Mouse (Mus musculus): Measurements from ENCODE around the gene Pparg.

The Pparg gene

GRCm38 (mm10) chr6:115361606-115362462 lies 1.1 kb downstream of the Pparg start:
- peak in 1 of 2 experiments; percentile 14 for DNase-seq (ENCODE audit: low spot score in 2 of 2)

- no peak for DNase-seq (ENCODE audit: low spot score in 2 of 2)
Measured at GRCm38 (mm10) chr6:115366869-115367610, 6.3 kb downstream of the Pparg start.

- DNase-seq (ENCODE audit: low spot score in 2 of 2): no peak
Measured at GRCm38 (mm10) chr6:115374871-115375852, 14.4 kb downstream of the Pparg start.

GRCm38 (mm10) chr6:115380596-115380995 lies 19.8 kb downstream of the Pparg start:
- DNase-seq (ENCODE audit: low spot score in 2 of 2): no peak

DNA sequence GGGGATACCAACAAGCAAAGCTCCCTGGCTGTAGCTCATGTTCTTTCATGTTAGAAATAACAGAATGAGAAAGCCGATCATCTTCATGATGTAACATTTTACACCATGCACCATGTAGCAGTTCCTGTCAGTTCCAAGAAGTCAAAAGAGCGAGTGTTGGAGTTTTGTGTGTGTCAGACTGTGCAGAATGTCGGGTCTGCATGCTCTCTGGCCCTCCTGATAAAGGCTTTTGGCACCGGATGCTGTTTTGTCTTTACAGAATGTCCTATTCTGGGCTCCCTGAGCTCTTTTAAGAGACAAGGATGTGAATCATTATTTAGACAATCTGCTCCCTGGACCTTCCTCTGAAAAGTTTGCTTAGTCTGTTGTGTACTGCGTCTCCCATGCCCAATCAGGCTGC lies 22.0 kb downstream of the Pparg start:
- DNase-seq (ENCODE audit: low spot score in 2 of 2): no peak

DNA sequence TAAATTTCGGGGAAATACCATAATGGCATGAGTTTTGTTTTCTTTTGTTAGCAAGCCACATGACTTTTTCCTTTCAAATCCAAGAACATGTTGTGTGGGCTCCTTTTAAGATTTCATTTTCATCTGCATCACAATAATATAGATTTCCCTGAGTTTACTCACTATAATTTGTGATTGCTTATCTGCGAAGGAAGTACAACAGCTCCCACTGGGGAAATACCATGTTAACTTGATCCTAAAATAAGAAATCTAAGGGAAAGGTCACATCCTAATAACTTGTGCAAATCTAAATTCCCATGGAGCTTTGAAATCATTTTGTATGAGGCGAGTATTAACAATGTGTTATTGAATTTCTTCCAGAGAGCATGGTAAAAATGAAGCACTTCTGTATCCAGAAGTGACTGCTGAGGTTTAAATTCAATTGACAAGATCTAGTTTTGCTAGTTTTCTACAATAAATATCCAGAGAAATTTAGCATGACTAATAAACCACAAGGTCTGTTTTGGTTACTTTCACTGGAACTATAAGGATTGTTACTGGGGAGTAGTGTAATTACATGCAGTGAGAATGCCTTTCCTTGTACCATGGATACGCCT lies 29.3 kb downstream of the Pparg start:
- DNase-seq (ENCODE audit: low spot score in 2 of 2): no peak

- no peak for DNase-seq (ENCODE audit: low spot score in 2 of 2)
Measured at GRCm38 (mm10) chr6:115396911-115397310, 36.2 kb downstream of the Pparg start.

DNA sequence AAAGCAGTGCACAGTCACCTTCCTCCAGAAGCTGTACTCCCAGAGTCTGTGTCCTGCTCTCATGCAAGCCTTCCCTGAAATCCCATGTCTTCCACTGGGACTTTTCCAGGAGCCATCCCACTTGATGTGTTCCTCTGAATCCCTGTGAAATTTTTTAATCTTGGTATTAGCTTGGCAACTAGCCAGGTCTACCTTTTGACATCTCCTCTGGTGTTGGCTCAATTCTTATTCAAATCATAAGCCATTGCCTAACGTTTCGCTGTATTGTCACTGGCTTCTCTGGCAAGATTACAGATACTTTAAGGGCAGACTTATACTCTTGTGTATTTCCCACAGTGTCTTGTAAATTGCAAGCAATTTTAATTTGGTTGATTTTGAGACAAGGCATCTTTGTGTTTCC lies 43.6 kb downstream of the Pparg start:
- no peak for DNase-seq (ENCODE audit: low spot score in 2 of 2)

DNA sequence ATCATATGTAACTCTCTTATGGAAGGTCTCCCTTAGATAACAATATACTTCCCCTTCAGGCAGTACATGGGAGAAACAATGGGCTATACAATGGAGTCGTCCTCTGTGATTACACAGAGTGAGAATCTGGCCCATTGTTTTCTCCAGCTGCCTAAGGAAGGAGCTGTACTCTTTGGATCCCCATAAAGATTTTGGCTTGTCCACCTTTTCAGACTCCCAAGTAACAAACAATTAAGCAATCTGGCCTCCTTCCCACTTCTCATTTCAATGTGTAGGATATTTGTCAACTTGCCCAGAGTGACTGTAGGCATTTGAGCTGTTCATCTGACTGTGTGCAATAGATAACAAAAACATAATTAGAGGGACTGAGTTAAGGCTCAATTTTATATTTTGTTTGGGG lies 50.7 kb downstream of the Pparg start:
- DNase-seq (ENCODE audit: low spot score in 2 of 2): peak in 1 of 2 experiments; percentile 14

- no peak for DNase-seq (ENCODE audit: low spot score in 2 of 2)
Measured at GRCm38 (mm10) chr6:115418171-115418570, 57.4 kb downstream of the Pparg start.

GRCm38 (mm10) chr6:115418964-115419363 lies 58.2 kb downstream of the Pparg start:
- DNase-seq (ENCODE audit: low spot score in 2 of 2): no peak

- DNase-seq (ENCODE audit: low spot score in 2 of 2): no peak
Measured at GRCm38 (mm10) chr6:115420963-115421362, 60.2 kb downstream of the Pparg start.

DNA sequence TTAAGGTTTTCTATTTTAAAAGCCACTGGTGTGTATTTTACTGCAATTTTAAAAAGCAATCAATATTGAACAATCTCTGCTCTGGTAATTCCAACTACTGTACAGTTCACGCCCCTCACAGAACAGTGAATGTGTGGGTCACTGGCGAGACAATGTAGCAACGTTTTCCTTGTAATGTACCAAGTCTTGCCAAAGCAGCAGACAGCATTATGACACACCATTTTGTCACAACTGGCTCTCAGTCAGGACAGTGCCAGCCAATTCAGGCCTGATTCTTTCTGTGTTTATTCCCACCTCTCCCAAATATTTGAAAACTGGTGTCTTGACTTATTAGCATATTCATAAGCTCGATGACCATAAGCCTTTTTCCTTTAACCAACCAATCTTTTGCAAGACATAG lies 60.9 kb downstream of the Pparg start:
- DNase-seq (ENCODE audit: low spot score in 2 of 2): no peak

- DNase-seq (ENCODE audit: low spot score in 2 of 2): no peak
Measured at GRCm38 (mm10) chr6:115424433-115424832, 63.7 kb downstream of the Pparg start.

DNA sequence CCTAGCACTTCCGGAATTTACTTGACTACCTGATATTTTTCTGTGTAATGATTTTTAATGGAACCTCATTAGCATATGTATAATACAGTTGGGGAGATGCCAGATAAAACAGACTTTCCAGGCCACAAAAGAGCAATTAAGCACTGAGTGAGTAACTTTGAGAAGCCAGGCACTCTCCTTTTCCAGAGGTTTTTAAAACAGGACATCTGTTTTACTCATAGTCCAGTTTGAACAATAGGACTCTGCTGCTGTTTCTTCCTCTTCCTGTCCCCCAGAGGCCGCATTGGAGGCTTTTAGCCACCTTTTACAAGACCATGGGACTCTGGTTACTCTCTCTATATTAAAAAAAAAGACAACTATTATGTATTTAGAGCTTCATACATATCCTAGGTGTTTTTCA lies 72.0 kb downstream of the Pparg start:
- DNase-seq (ENCODE audit: low spot score in 2 of 2): no peak

DNA sequence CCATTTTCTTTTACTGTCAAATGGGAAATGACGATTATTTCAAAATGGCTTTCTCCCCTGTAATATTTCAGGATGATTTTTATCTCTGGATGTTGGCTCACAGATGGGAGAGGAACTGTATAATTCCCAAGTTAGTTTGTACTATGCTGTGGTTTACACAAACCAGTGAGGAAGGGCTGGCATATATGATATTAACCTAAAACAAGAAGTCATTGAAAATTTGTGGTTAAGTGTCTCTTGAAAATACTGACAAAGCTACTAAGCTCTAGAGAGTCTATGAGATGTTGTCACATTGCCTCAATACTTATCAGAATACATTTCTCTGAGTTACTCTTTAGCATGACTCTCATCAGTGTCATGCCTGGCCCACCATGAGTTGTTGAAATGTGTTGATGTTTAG lies 73.3 kb downstream of the Pparg start:
- no peak for DNase-seq (ENCODE audit: low spot score in 2 of 2)

DNA sequence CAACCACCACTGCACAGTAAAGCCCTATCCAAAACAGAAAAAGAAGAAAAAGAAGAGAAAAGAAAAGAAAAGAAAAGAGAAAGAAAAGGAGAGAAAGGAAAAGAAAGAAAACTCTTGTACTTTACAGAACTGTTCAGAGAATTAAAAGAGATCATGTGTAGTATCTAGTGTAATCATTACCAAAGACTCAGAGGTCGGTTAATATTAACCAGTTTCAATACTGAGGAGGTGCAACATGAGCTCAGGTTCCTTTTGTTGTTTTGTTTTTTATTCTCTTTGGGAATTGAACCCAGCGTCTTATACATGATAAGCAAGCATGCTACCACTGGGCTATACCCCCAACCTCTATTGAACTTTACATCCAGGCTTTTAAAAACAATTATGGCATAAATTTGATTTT lies 74.1 kb downstream of the Pparg start:
- DNase-seq (ENCODE audit: low spot score in 2 of 2): no peak

- no peak for DNase-seq (ENCODE audit: low spot score in 2 of 2)
Measured at GRCm38 (mm10) chr6:115440231-115441006, 79.7 kb downstream of the Pparg start.

- DNase-seq (ENCODE audit: low spot score in 2 of 2): no peak
Measured at GRCm38 (mm10) chr6:115452501-115452900, 91.8 kb downstream of the Pparg start.

DNA sequence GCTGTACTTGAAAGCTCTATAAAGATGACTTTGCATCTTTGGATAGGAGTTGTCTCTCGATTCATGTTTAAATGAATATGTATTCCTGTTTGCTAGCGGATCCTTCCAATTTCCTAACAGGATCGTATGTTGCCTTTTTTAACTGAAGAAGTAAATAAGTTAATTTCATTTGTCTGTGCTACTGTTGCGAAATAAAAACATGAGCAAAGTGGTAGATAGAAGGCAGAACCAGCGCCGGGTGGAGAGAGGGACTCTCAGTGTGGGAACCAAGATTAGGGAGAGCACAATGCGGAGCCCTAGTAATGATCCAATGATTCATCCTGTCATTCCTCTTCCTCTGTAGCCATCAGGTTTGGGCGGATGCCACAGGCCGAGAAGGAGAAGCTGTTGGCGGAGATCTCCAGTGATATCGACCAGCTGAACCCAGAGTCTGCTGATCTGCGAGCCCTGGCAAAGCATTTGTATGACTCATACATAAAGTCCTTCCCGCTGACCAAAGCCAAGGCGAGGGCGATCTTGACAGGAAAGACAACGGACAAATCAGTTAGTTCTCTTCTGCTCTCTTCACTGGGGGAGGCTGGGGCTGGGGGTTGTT lies 102.1 kb downstream of the Pparg start:
- DNase-seq (ENCODE audit: low spot score in 2 of 2): no peak
